Mouse (Mus musculus) heart, embryonic 12.5 days (tissue): ENCODE data around the gene Gpsm1. TPM values are rescaled to one million over a fixed set of nuclear protein-coding genes. Genes with fewer than 3 reads are reported as not detected.

Source experiments
- ATAC-seq: fragments of 200-750 bp; cut with Nextera tagmentation; 2 replicates; pipeline ENCODE4 v1.8.0; 2017; ENCODE audit warnings: moderate TSS enrichment, moderate library complexity; ENCODE audit not compliant: insufficient number of reproducible peaks, low FRiP score
- H3K27ac ChIP-seq: fragments of 300-500 bp; sonication (generic); 2 replicates; pipeline ENCODE4 v1.5.1; 2016; ENCODE audit warnings: mild to moderate bottlenecking, moderate library complexity; ENCODE audit not compliant: poor library complexity, severe bottlenecking
- H3K27me3 ChIP-seq: fragments of 300-500 bp; sonication (generic); replicated peaks from 2 replicates; pipeline ENCODE4 v1.6.1; 2016; ENCODE audit warnings: mild to moderate bottlenecking, moderate library complexity
- H3K36me3 ChIP-seq: fragments of 300-500 bp; sonication (generic); 2 replicates; pipeline ENCODE4 v1.6.1; 2016; ENCODE audit warnings: mild to moderate bottlenecking, moderate library complexity
- H3K4me1 ChIP-seq: fragments of 300-500 bp; sonication (generic); replicated peaks from 2 replicates; pipeline ENCODE4 v1.6.1; 2016; ENCODE audit warnings: mild to moderate bottlenecking
- H3K4me2 ChIP-seq: fragments of 300-500 bp; sonication (generic); 2 replicates; pipeline ENCODE4 v1.6.1; 2016; ENCODE audit warnings: mild to moderate bottlenecking, moderate library complexity
- H3K4me3 ChIP-seq: fragments of 300-500 bp; sonication (generic); 2 replicates; pipeline ENCODE4 v1.5.1; 2016; ENCODE audit warnings: mild to moderate bottlenecking
- H3K9ac ChIP-seq: fragments of 300-500 bp; sonication (generic); 2 replicates; pipeline ENCODE4 v1.6.1; 2016; ENCODE audit warnings: mild to moderate bottlenecking, moderate library complexity
- H3K9me3 ChIP-seq: fragments of 300-500 bp; sonication (generic); replicated peaks from 2 replicates; pipeline ENCODE4 v1.6.1; 2016; ENCODE audit warnings: mild to moderate bottlenecking, moderate library complexity
- WGBS: fragments of 180-500 bp; shearing (Covaris S2); methylation state at CpG from one replicate; pipeline ENCODE4 v1.1.7; 2016; 5-methylcytosine and 5-hydroxymethylcytosine counted together
- polyA plus RNA-seq: library from polyadenylated mRNA; unstranded; fragments of >200 nt; fragmentation: Nextera tagmentation; extraction: Ambion mirVana; gene quantifications from 2 replicates; pipeline ENCODE4 v1.2.1, GENCODE M21; 2016

Gpsm1 gene
- polyA plus RNA-seq, 1 experiment from 2014 or later = 39.9 TPM

- H3K4me2 ChIP-seq = no peak overlapping the region
- peaks cover 5% of the 10 kb centered on the region; the same call in 1 of the 2 replicates for H3K4me1 ChIP-seq
- no peak overlapping the region for H3K27ac ChIP-seq
- no peaks in the 10 kb centered on the region for H3K9me3 ChIP-seq
- H3K4me3 ChIP-seq = no peak overlapping the region
- H3K9ac ChIP-seq = no peak overlapping the region
- no peak for ATAC-seq
- WGBS = 53% methylated on average over 15 of the region's 15 CpGs
- 0 out of 2 replicates have a peak, but pooled peaks cover 6% of the 10 kb centered on the region for H3K27me3 ChIP-seq
- H3K36me3 ChIP-seq = peaks cover under 1% of the 10 kb centered on the region
Measured at GRCm38 (mm10) chr2:26357484-26357883, 42.2 kb downstream of the Gpsm1 start.

- Histone ChIP-seq H3K4me3 (no peak overlapping the region), H3K4me2 (no peak overlapping the region), H3K36me3 (peaks cover 14% of the 10 kb centered on the region), H3K9me3 (no peaks in the 10 kb centered on the region), H3K27me3 (0 out of 2 replicates have a peak, but pooled peaks cover under 1% of the 10 kb centered on the region), H3K27ac (no peak overlapping the region), H3K9ac (no peak overlapping the region), H3K4me1 (no peaks in the 10 kb centered on the region)
- peak; percentile 18; the same call in 1 of the 2 replicates for ATAC-seq
- WGBS = 82% methylated on average over 13 of the region's 13 CpGs
Measured at GRCm38 (mm10) chr2:26358667-26359320, 43.5 kb downstream of the Gpsm1 start.

- H3K9me3 ChIP-seq = no peaks in the 10 kb centered on the region
- no peak overlapping the region for H3K4me3 ChIP-seq
- WGBS = 72% methylated on average over 6 of the region's 6 CpGs
- peaks cover 23% of the 10 kb centered on the region for H3K36me3 ChIP-seq
- H3K9ac ChIP-seq = no peak overlapping the region
- no peak for ATAC-seq
- no peaks in the 10 kb centered on the region for H3K27me3 ChIP-seq
- H3K4me2 ChIP-seq = no peak overlapping the region
- H3K27ac ChIP-seq = no peak overlapping the region
- peaks cover 7% of the 10 kb centered on the region for H3K4me1 ChIP-seq
Measured at GRCm38 (mm10) chr2:26359983-26360382, 44.7 kb downstream of the Gpsm1 start.

- H3K9me3 ChIP-seq = no peaks in the 10 kb centered on the region
- ATAC-seq = no peak
Measured at GRCm38 (mm10) chr2:26360772-26361171, 45.5 kb downstream of the Gpsm1 start, which contains the start of gene Card9. Gene Card9, minus strand, starts transcription at chr2:26360918.

GRCm38 (mm10) chr2:26362991-26363390 is 47.7 kb downstream of the Gpsm1 start:
- no peaks in the 10 kb centered on the region for H3K9me3 ChIP-seq
- no peak for ATAC-seq
- no peak overlapping the region for H3K27ac ChIP-seq
- H3K4me1 ChIP-seq = peaks cover 13% of the 10 kb centered on the region
- H3K4me2 ChIP-seq = no peak overlapping the region
- H3K4me3 ChIP-seq = no peak overlapping the region
- peaks cover 52% of the 10 kb centered on the region for H3K36me3 ChIP-seq
- H3K27me3 ChIP-seq = no peaks in the 10 kb centered on the region
- 0 out of 2 replicates have a peak overlapping the region, but pooled peaks have one; percentile 8 for H3K9ac ChIP-seq
- 75% methylated on average over 5 of the region's 5 CpGs for WGBS

More at GRCm38 (mm10) chr2:26360772-26361171, 45.5 kb downstream of the Gpsm1 start, which contains the start of gene Card9:
- H3K36me3 ChIP-seq = peaks cover 30% of the 10 kb centered on the region
- H3K9ac ChIP-seq = no peak within 1 kb of the TSS
- H3K4me3 ChIP-seq = no peak within 1 kb of the TSS
- no peak within 1 kb of the TSS for H3K27ac ChIP-seq
- H3K4me1 ChIP-seq = peaks cover 13% of the 10 kb centered on the region
- H3K27me3 ChIP-seq = no peaks in the 10 kb centered on the region
- no peak within 1 kb of the TSS for H3K4me2 ChIP-seq
- 52% methylated on average over 3 of the region's 3 CpGs for WGBS

- peaks cover 57% of the 10 kb centered on the region for H3K36me3 ChIP-seq
- whole genome bisulfite sequencing = 70% methylated on average over 5 of the region's 5 CpGs
Measured at GRCm38 (mm10) chr2:26363481-26363880, 48.2 kb downstream of the Gpsm1 start.

GRCm38 (mm10) chr2:26364738-26365465 is 49.6 kb downstream of the Gpsm1 start:
- peak overlapping the region; percentile 10; the same call in 1 of the 2 replicates for H3K27ac ChIP-seq
- H3K9ac ChIP-seq = peak overlapping the region; percentile 25; the same call in 1 of the 2 replicates
- H3K4me1 ChIP-seq = peaks cover 13% of the 10 kb centered on the region
- no peak overlapping the region for H3K4me2 ChIP-seq
- no peaks in the 10 kb centered on the region for H3K9me3 ChIP-seq
- 0 out of 2 replicates have a peak, but pooled peaks have one; percentile 46 for ATAC-seq
- H3K4me3 ChIP-seq = no peak overlapping the region
- 62% methylated on average over 10 of the region's 10 CpGs for WGBS
- H3K36me3 ChIP-seq = peaks cover 71% of the 10 kb centered on the region
- H3K27me3 ChIP-seq = no peaks in the 10 kb centered on the region

More at GRCm38 (mm10) chr2:26363481-26363880, 48.2 kb downstream of the Gpsm1 start:
- Histone ChIP-seq H3K27ac (no peak overlapping the region), H3K27me3 (no peaks in the 10 kb centered on the region), H3K4me2 (no peak overlapping the region), H3K9me3 (no peaks in the 10 kb centered on the region), H3K9ac (0 out of 2 replicates have a peak overlapping the region, but pooled peaks have one; percentile 8), H3K4me1 (peaks cover 13% of the 10 kb centered on the region), H3K4me3 (no peak overlapping the region)
- no peak for ATAC-seq

- H3K4me2 ChIP-seq = no peak overlapping the region
- peaks cover 94% of the 10 kb centered on the region for H3K36me3 ChIP-seq
- H3K4me1 ChIP-seq = peaks cover 13% of the 10 kb centered on the region
- no peak overlapping the region for H3K9ac ChIP-seq
- no peaks in the 10 kb centered on the region for H3K27me3 ChIP-seq
- WGBS = 90% methylated on average over 6 of the region's 6 CpGs
- H3K27ac ChIP-seq = no peak overlapping the region
- H3K9me3 ChIP-seq = no peaks in the 10 kb centered on the region
- ATAC-seq = no peak
- no peak overlapping the region for H3K4me3 ChIP-seq
Measured at GRCm38 (mm10) chr2:26367911-26368310, 52.6 kb downstream of the Gpsm1 start.

GRCm38 (mm10) chr2:26368572-26368971 is 53.3 kb downstream of the Gpsm1 start:
- H3K4me2 ChIP-seq = no peak overlapping the region
- no peaks in the 10 kb centered on the region for H3K27me3 ChIP-seq
- no peak for ATAC-seq
- WGBS = 81% methylated on average over 1 of the region's 1 CpGs
- H3K4me3 ChIP-seq = no peak overlapping the region
- H3K9ac ChIP-seq = no peak overlapping the region
- H3K27ac ChIP-seq = no peak overlapping the region
- H3K36me3 ChIP-seq = peaks cover 94% of the 10 kb centered on the region
- no peaks in the 10 kb centered on the region for H3K9me3 ChIP-seq
- H3K4me1 ChIP-seq = peaks cover 13% of the 10 kb centered on the region

- 90% methylated on average over 8 of the region's 8 CpGs for WGBS
- Histone ChIP-seq H3K4me2 (no peak overlapping the region), H3K9ac (no peak overlapping the region), H3K36me3 (peaks cover 97% of the 10 kb centered on the region), H3K9me3 (no peaks in the 10 kb centered on the region), H3K4me1 (no peaks in the 10 kb centered on the region), H3K27me3 (no peaks in the 10 kb centered on the region), H3K4me3 (no peak overlapping the region), H3K27ac (no peak overlapping the region)
- no peak for ATAC-seq
Measured at GRCm38 (mm10) chr2:26372396-26372795, 57.1 kb downstream of the Gpsm1 start.

- Histone ChIP-seq H3K4me1 (no peaks in the 10 kb centered on the region; the same call in 1 of the 2 replicates), H3K27me3 (no peaks in the 10 kb centered on the region), H3K9ac (peak within 1 kb of the TSS; percentile 80), H3K9me3 (no peaks in the 10 kb centered on the region), H3K27ac (peak within 1 kb of the TSS; percentile 3; the same call in 1 of the 2 replicates), H3K4me2 (peak within 1 kb of the TSS; percentile 88), H3K36me3 (peaks cover 73% of the 10 kb centered on the region), H3K4me3 (peak within 1 kb of the TSS; percentile 71)
- under 1% methylated on average over 38 of the region's 38 CpGs for WGBS
- ATAC-seq = peak; percentile 90
Measured at GRCm38 (mm10) chr2:26380131-26380771, 64.9 kb downstream of the Gpsm1 start, which contains the start of gene Snapc4. Gene Snapc4, minus strand, starts transcription at chr2:26380653.
